Mouse (Mus musculus): Measurements from ENCODE around the gene Naaladl2.

DNA sequence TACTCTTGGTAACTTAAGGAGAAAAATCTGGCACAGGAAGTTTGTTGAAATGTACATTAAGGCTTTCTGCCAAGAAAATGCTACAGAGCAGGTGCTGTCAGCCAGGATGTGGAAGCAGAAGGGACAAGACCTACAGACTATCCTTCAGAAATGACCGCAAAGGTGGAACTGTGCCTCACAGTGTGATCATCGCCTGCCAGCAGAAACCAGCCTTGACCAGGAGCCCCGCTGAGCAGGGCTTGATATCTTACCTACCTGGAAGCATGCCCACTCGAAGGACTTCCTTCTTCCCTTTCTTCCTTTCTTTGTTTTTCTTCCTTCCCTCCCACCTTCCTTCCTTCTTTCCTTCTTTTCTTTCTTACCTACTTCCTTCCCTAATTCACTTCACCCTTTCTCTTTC lies 69.8 kb downstream of the Naaladl2 start:
- no peak for TF ChIP-seq CTCF (IDR thresholded peaks at IDR 0.05; ENCODE audit: low read depth, low read length)
- TF ChIP-seq POLR2A (IDR thresholded peaks at IDR 0.05; ENCODE audit: borderline replicate concordance, low read depth, low read length): no peak

Measured in bone marrow macrophage, adult 2 months (primary cell).